Mouse (Mus musculus) spleen, adult 2 months (tissue): ENCODE data around the gene Zfp281. TPM values are rescaled to one million over a fixed set of nuclear protein-coding genes. Genes with fewer than 3 reads are reported as not detected.

Source experiments
- DNase-seq, 2 experiments: peaks; one replicate each; pipeline versions ENCODE4 v3.0.0 to v3.0.0-alpha.2; 2012 to 2021; ENCODE audit warnings: low spot score in 2 of 2, low read depth in 1 of 2
- H3K27ac ChIP-seq: fragments of 200-500 bp; 2 replicates; pipeline ENCODE4 v1.5.1; 2012; ENCODE audit warnings: low read length, inconsistent platforms; ENCODE audit not compliant: insufficient read depth
- H3K27me3 ChIP-seq: fragments of 200-500 bp; 2 replicates; pipeline ENCODE4 v1.6.1; 2012; ENCODE audit warnings: mild to moderate bottlenecking, moderate library complexity, low read length, inconsistent platforms; ENCODE audit not compliant: control insufficient read depth, insufficient read depth
- H3K36me3 ChIP-seq: fragments of 200-500 bp; 2 replicates; pipeline ENCODE4 v1.6.1; 2012; ENCODE audit warnings: mild to moderate bottlenecking, low read length, inconsistent platforms; ENCODE audit not compliant: control insufficient read depth, insufficient read depth
- H3K4me1 ChIP-seq: fragments of 200-500 bp; 2 replicates; pipeline ENCODE4 v1.6.1; 2011; ENCODE audit warnings: inconsistent platforms; ENCODE audit not compliant: control insufficient read depth, insufficient read depth, insufficient read length
- H3K4me3 ChIP-seq: fragments of 200-500 bp; 2 replicates; pipeline ENCODE4 v1.5.1; 2011; ENCODE audit warnings: mild to moderate bottlenecking, inconsistent platforms; ENCODE audit not compliant: insufficient read depth, insufficient read length; ENCODE audit errors: extremely low read depth
- CTCF ChIP-seq: fragments of 200-500 bp; IDR thresholded peaks from 2 replicates; pipeline ENCODE4 v1.5.1; 2011; ENCODE audit warnings: mild to moderate bottlenecking, inconsistent platforms; ENCODE audit not compliant: insufficient read depth, insufficient read length, insufficient replicate concordance; ENCODE audit errors: extremely low read depth
- POLR2A ChIP-seq: fragments of 200-500 bp; IDR thresholded peaks from 2 replicates; pipeline ENCODE4 v1.6.1; 2011; ENCODE audit warnings: low read depth, low read length, inconsistent platforms
- WGBS: fragments of 180-500 bp; shearing (Covaris S2); methylation state at CpG from one replicate; pipeline ENCODE4 v1.1.7; 2018; 5-methylcytosine and 5-hydroxymethylcytosine counted together
- polyA plus RNA-seq: library from polyadenylated mRNA; depleted of rRNA; stranded (reverse); fragments of >200 nt; gene quantifications from 2 replicates; pipeline ENCODE4 v1.2.3, GENCODE M21; 2012

Zfp281 gene
- polyA plus RNA-seq, 1 experiment: 1.9 TPM

GRCm38 (mm10) chr1:136638699-136639098, 14.0 kb downstream of the Zfp281 start:
- Histone ChIP-seq H3K27me3 (no peaks in the 10 kb centered on the region), H3K4me3 (no peak overlapping the region), H3K36me3 (no peaks in the 10 kb centered on the region), H3K4me1 (peaks cover 3% of the 10 kb centered on the region; the same call in 1 of the 2 replicates), H3K27ac (no peak overlapping the region)
- TF ChIP-seq CTCF (no peak), POLR2A (no peak)
- WGBS: 88% methylated on average over 5 of the region's 5 CpGs
- no peak for DNase-seq

GRCm38 (mm10) chr1:136639221-136639620, 14.5 kb downstream of the Zfp281 start:
- peaks cover 3% of the 10 kb centered on the region; the same call in 1 of the 2 replicates for H3K4me1 ChIP-seq
- TF ChIP-seq POLR2A: no peak
- no peak for TF ChIP-seq CTCF
- H3K27me3 ChIP-seq: no peaks in the 10 kb centered on the region
- no peaks in the 10 kb centered on the region for H3K36me3 ChIP-seq
- DNase-seq: no peak
- H3K4me3 ChIP-seq: no peak overlapping the region
- no peak overlapping the region for H3K27ac ChIP-seq
- WGBS: 50% methylated on average over 2 of the region's 2 CpGs

- H3K4me3 ChIP-seq: no peak overlapping the region
- H3K36me3 ChIP-seq: no peaks in the 10 kb centered on the region
- H3K27ac ChIP-seq: no peak overlapping the region
- DNase-seq: no peak
- H3K27me3 ChIP-seq: no peaks in the 10 kb centered on the region
- 0 out of 2 replicates have a peak, but pooled peaks cover 3% of the 10 kb centered on the region for H3K4me1 ChIP-seq
- TF ChIP-seq POLR2A (no peak), CTCF (no peak)
- WGBS: 79% methylated on average over 3 of the region's 3 CpGs
Observed at GRCm38 (mm10) chr1:136642701-136643100, 18.0 kb downstream of the Zfp281 start.

- TF ChIP-seq POLR2A: no peak
- WGBS: 80% methylated on average over 4 of the region's 4 CpGs
- no peak for DNase-seq
- Histone ChIP-seq H3K4me1 (0 out of 2 replicates have a peak, but pooled peaks cover 3% of the 10 kb centered on the region), H3K4me3 (no peak overlapping the region), H3K27me3 (no peaks in the 10 kb centered on the region), H3K36me3 (no peaks in the 10 kb centered on the region), H3K27ac (no peak overlapping the region)
Observed at GRCm38 (mm10) chr1:136644486-136644885, 19.8 kb downstream of the Zfp281 start.

- TF ChIP-seq POLR2A (no peak), CTCF (no peak)
- H3K27me3 ChIP-seq: no peaks in the 10 kb centered on the region
- 83% methylated on average over 8 of the region's 8 CpGs for WGBS
Observed at GRCm38 (mm10) chr1:136645849-136646625, 21.3 kb downstream of the Zfp281 start.

GRCm38 (mm10) chr1:136652066-136652465, 27.4 kb downstream of the Zfp281 start:
- no peak for TF ChIP-seq CTCF
- no peak for TF ChIP-seq POLR2A
- 83% methylated on average over 3 of the region's 3 CpGs for WGBS
- DNase-seq: no peak
- H3K4me3 ChIP-seq: no peak overlapping the region
- no peaks in the 10 kb centered on the region for H3K4me1 ChIP-seq
- no peaks in the 10 kb centered on the region for H3K36me3 ChIP-seq
- no peaks in the 10 kb centered on the region for H3K27me3 ChIP-seq
- H3K27ac ChIP-seq: no peak overlapping the region

More at GRCm38 (mm10) chr1:136645849-136646625, 21.3 kb downstream of the Zfp281 start:
- Histone ChIP-seq H3K4me3 (no peak overlapping the region), H3K36me3 (no peaks in the 10 kb centered on the region), H3K27ac (no peak overlapping the region), H3K4me1 (no peaks in the 10 kb centered on the region)
- no peak for DNase-seq

- H3K36me3 ChIP-seq: no peaks in the 10 kb centered on the region
Observed at GRCm38 (mm10) chr1:136653526-136653925, 28.8 kb downstream of the Zfp281 start.

More at GRCm38 (mm10) chr1:136653526-136653925, 28.8 kb downstream of the Zfp281 start:
- Histone ChIP-seq H3K27me3 (no peaks in the 10 kb centered on the region), H3K4me3 (no peak overlapping the region), H3K4me1 (no peaks in the 10 kb centered on the region), H3K27ac (no peak overlapping the region)
- DNase-seq: no peak
- TF ChIP-seq POLR2A (no peak), CTCF (no peak)
- WGBS: 51% methylated on average over 8 of the region's 8 CpGs
